Mouse (Mus musculus) midbrain, embryonic 13.5 days (tissue): Measurements from ENCODE around the gene Six3. TPM values are rescaled to one million over a fixed set of nuclear protein-coding genes. Genes with fewer than 3 reads are reported as not detected.

Source experiments
- ATAC-seq: fragments of 200-750 bp; cut with Nextera tagmentation; 2 replicates; pipeline ENCODE4 v1.8.0; 2017; ENCODE audit warnings: mild to moderate bottlenecking, moderate TSS enrichment, moderate library complexity
- H3K27ac ChIP-seq: fragments of 300-500 bp; sonication (generic); 2 replicates; pipeline ENCODE4 v1.5.1; 2015; ENCODE audit warnings: inconsistent platforms, mild to moderate bottlenecking, moderate library complexity
- H3K27me3 ChIP-seq: fragments of 300-500 bp; sonication (generic); 2 replicates; pipeline ENCODE4 v1.6.1; 2015; ENCODE audit warnings: mild to moderate bottlenecking, inconsistent platforms
- H3K36me3 ChIP-seq: fragments of 300-500 bp; sonication (generic); 2 replicates; pipeline ENCODE4 v1.6.1; 2015; ENCODE audit warnings: mild to moderate bottlenecking, inconsistent platforms
- H3K4me1 ChIP-seq: fragments of 300-500 bp; sonication (generic); replicated peaks from 2 replicates; pipeline ENCODE4 v1.6.1; 2015; ENCODE audit warnings: inconsistent platforms
- H3K4me2 ChIP-seq: fragments of 300-500 bp; sonication (generic); replicated peaks from 2 replicates; pipeline ENCODE4 v1.6.1; 2015; ENCODE audit warnings: moderate library complexity, mild to moderate bottlenecking, inconsistent platforms
- H3K4me3 ChIP-seq: fragments of 300-500 bp; sonication (generic); replicated peaks from 2 replicates; pipeline ENCODE4 v1.5.1; 2015; ENCODE audit warnings: mild to moderate bottlenecking, inconsistent platforms
- H3K9ac ChIP-seq: fragments of 300-500 bp; sonication (generic); replicated peaks from 2 replicates; pipeline ENCODE4 v1.6.1; 2015; ENCODE audit warnings: mild to moderate bottlenecking, inconsistent platforms
- H3K9me3 ChIP-seq: fragments of 300-500 bp; sonication (generic); 2 replicates; pipeline ENCODE4 v1.6.1; 2016; ENCODE audit warnings: mild to moderate bottlenecking, inconsistent platforms
- WGBS: fragments of 180-500 bp; shearing (Covaris S2); methylation state at CpG from one replicate; pipeline ENCODE4 v1.1.7; 2015; 5-methylcytosine and 5-hydroxymethylcytosine counted together
- polyA plus RNA-seq: library from polyadenylated mRNA; unstranded; fragments of >200 nt; fragmentation: Nextera tagmentation; extraction: Ambion mirVana; gene quantifications from 2 replicates; pipeline ENCODE4 v1.2.1, GENCODE M21; 2015

Six3 gene
- polyA plus RNA-seq, 1 experiment from 2014 or later = 21.9 TPM

DNA sequence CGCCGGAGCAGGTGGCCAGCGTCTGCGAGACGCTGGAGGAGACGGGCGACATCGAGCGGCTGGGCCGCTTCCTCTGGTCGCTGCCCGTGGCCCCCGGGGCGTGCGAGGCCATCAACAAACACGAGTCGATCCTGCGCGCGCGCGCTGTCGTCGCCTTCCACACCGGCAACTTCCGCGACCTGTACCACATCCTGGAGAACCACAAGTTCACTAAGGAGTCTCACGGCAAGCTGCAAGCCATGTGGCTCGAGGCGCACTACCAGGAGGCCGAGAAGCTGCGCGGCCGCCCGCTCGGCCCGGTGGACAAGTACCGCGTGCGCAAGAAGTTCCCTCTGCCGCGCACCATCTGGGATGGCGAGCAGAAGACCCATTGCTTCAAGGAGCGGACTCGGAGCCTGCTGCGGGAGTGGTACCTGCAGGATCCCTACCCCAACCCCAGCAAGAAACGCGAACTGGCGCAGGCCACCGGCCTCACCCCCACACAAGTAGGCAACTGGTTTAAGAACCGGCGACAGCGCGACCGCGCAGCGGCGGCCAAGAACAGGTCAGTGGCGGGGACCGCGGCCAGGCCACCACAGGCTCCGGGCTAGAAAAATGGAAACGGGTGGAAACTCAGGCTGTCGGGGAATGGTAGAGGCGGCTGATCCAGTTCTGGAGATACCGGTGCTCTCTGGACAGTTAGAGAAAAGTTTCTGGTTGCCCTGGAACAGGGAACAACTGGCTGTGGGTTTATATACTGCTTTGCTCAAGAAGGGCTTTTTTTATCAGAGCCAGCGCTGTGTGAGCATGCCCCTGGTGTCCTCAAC lies 8.3 kb downstream of the Six3 start:
- peak overlapping the region; percentile 46 for H3K4me3 ChIP-seq
- H3K36me3 ChIP-seq = no peaks in the 10 kb centered on the region
- H3K9me3 ChIP-seq = no peaks in the 10 kb centered on the region
- peak overlapping the region; percentile 67 for H3K9ac ChIP-seq
- H3K4me1 ChIP-seq = peaks cover 32% of the 10 kb centered on the region
- H3K27me3 ChIP-seq = peaks cover 94% of the 10 kb centered on the region
- H3K27ac ChIP-seq = peak overlapping the region; percentile 87
- peak overlapping the region; percentile 53 for H3K4me2 ChIP-seq
- ATAC-seq = no peak
- under 1% methylated on average over 67 of the region's 67 CpGs for WGBS

DNA sequence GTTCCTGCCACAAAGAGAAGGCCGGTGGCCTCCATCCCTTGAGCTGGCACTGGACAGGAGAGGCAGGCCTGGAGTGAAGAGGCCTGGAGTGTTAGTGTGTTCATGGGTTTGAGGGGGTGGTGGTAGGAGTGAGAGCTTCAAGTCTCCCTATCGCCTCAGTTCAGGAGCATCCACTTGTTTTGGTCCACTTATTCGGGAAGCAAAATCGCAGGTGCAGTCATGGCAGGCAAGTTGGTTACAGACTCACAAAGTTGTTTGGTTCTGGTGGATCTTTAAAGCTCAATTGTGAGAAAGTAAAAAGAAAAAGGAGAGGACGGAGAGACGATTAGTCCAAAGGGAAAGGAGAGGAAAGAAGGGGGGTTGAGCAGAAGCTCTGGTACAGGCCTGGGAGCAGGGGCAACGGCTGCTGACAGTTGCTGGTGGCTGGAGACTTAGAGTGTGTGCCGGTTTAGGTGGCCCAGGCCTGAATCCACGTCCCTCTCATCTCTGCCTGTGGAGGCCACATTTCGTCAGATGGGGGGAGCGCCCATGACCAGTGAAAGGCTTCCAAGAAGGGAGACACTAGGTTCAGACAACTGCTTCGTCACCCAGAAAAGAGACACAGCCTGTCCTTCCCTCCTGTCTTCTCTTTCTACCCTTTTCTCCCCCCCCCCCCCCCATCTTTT lies 9.2 kb downstream of the Six3 start:
- Histone ChIP-seq H3K27me3 (peaks cover 94% of the 10 kb centered on the region), H3K9me3 (no peaks in the 10 kb centered on the region), H3K4me2 (peak overlapping the region; percentile 53), H3K4me1 (peaks cover 32% of the 10 kb centered on the region), H3K9ac (peak overlapping the region; percentile 67), H3K27ac (peak overlapping the region; percentile 87), H3K36me3 (no peaks in the 10 kb centered on the region), H3K4me3 (peak overlapping the region; percentile 46)
- WGBS = 5% methylated on average over 12 of the region's 12 CpGs
- ATAC-seq = no peak

DNA sequence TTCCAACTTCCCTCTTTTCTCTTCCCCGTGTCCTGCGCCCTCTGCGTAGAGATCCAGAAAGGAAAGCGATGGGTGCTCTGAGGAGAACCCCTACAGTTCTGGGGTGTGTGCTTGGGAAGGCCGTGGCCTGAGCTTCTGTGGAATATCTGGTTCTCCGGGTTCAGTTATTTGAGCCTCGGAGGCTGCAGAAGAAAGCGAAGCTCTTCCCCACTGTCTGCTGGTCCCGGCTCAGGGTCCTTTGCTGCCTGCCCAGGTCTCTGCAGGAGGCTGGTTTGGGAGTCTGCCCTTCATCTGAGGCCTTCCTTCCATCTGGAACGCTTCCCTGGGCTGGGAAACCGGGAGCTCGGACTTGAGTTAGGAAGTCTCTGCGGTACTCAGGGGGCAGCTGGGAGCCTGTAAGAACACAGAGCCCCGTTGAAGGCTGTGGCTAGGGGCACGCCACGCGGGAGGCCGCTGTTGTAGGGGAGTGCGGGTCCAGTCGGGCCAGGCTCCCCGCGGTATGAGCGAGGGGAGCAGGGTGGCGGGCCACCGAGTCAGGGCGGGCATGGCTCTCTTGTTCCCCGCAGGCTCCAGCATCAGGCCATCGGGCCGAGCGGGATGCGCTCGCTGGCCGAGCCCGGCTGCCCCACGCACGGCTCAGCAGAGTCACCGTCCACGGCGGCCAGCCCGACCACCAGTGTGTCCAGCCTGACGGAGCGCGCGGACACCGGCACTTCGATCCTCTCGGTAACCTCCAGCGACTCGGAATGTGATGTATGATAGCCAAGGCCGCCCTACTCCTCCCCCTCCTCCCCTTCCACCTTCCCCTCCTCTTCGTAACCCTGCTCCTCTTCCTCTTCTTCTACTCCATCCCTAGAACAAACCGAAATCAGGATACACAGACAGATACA lies 10.0 kb downstream of the Six3 start:
- Histone ChIP-seq H3K9ac (peak overlapping the region; percentile 67), H3K36me3 (no peaks in the 10 kb centered on the region), H3K4me2 (peak overlapping the region; percentile 53), H3K27ac (peak overlapping the region; percentile 87), H3K9me3 (no peaks in the 10 kb centered on the region), H3K4me1 (peaks cover 25% of the 10 kb centered on the region), H3K4me3 (peak overlapping the region; percentile 46), H3K27me3 (peaks cover 94% of the 10 kb centered on the region)
- ATAC-seq = no peak
- 1% methylated on average over 50 of the region's 52 CpGs for WGBS

DNA sequence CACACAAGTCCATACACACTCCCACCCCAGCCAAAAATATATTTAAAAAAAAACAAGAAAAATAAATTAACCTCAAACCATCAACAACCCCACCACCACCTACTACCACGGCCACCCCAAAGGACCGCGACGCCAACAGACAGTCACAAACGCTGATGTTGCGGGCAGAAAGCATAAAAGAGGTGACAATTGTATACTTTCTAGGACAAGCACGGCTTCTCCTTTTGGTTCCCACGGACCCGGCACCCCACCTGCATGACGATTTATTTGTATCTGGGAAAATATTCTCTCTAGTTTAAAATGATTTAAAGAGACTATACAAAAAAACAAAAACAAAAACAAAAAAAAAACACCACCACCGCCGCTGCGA lies 10.6 kb downstream of the Six3 start:
- peak overlapping the region; percentile 53 for H3K4me2 ChIP-seq
- no peaks in the 10 kb centered on the region for H3K36me3 ChIP-seq
- peaks cover 26% of the 10 kb centered on the region for H3K4me1 ChIP-seq
- no peaks in the 10 kb centered on the region for H3K9me3 ChIP-seq
- peak overlapping the region; percentile 67 for H3K9ac ChIP-seq
- 1% methylated on average over 13 of the region's 13 CpGs for WGBS
- peak overlapping the region; percentile 87 for H3K27ac ChIP-seq
- H3K27me3 ChIP-seq = peaks cover 94% of the 10 kb centered on the region
- H3K4me3 ChIP-seq = peak overlapping the region; percentile 46
- ATAC-seq = no peak

- peak overlapping the region; percentile 68 for H3K27ac ChIP-seq
- peak overlapping the region; percentile 59 for H3K9ac ChIP-seq
- H3K27me3 ChIP-seq = peaks cover 94% of the 10 kb centered on the region
- peaks cover 24% of the 10 kb centered on the region for H3K4me1 ChIP-seq
- H3K36me3 ChIP-seq = no peaks in the 10 kb centered on the region
- no peaks in the 10 kb centered on the region for H3K9me3 ChIP-seq
- peak overlapping the region; percentile 44 for H3K4me2 ChIP-seq
- no peak for ATAC-seq
- peak overlapping the region; percentile 46 for H3K4me3 ChIP-seq
- WGBS = 2% methylated on average over 26 of the region's 26 CpGs
These were observed 11.9 kb downstream of the Six3 start for GRCm38 (mm10) chr17:85624981-85625940.

DNA sequence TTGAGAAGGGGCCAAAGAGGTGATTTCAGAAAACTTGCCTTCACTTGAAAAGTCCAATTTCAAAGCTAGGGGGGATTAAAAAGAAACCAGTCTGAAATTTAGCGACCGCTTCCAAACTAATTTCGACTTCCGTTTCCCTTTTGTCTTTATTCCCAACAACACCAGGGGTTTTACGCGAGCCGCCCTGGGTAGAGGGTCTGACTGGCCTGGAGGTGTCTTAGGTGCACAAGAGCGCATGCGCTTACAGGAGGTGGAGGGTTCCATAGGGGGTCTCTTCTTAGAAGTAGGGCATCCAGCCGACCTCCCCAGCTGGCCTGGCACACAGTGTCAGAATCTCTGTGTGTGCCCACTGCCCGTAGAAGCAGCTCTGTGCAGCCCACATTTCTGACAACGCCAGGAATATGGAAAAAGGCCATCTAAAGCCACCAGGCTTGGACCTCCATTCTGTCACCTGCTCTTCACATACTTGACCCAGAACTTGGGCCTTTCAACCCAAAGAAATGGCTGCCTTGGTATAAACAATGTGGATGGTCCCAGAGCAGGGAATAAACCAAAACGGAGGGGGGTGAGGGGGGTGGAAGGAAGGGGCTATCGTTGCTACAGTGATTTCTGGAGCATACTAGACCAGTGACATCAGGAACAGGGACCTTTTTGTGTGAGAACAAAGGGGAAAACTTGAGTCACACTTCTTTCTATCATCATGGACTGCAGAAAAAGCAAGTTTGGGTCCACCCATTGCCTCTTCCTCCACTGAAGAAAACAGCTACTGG lies 12.9 kb downstream of the Six3 start:
- Histone ChIP-seq H3K4me1 (peaks cover 16% of the 10 kb centered on the region), H3K9me3 (no peaks in the 10 kb centered on the region), H3K27me3 (peaks cover 94% of the 10 kb centered on the region), H3K36me3 (no peaks in the 10 kb centered on the region), H3K9ac (peak overlapping the region; percentile 59), H3K4me3 (peak overlapping the region; percentile 46), H3K4me2 (peak overlapping the region; percentile 44), H3K27ac (peak overlapping the region; percentile 68)
- ATAC-seq = no peak
- WGBS = 19% methylated on average over 14 of the region's 14 CpGs

DNA sequence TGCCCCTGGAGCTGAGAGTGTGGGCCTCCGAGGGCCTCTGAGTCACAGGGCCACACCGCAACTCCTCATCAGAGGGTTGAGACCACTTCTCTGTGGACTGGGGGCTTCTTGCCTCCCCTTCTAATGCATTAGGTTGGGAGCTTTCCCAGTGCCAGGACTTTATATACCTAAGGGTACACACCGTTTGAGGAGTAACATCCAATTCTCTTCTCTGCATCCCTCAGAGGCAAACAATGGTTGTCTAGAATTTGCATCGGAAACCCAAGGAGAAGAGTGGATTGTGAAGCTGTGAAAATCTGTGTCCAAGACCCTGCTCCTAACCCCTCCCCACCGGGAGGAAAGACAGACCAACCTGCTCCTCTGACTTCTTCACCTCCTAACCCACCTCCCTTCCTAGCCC lies 14.3 kb downstream of the Six3 start:
- ATAC-seq = no peak
- H3K27me3 ChIP-seq = peaks cover 94% of the 10 kb centered on the region
- peaks cover 10% of the 10 kb centered on the region; the same call in 1 of the 2 replicates for H3K4me1 ChIP-seq
- H3K4me3 ChIP-seq = 0 out of 2 replicates have a peak overlapping the region, but pooled peaks have one; percentile 46
- 63% methylated on average over 5 of the region's 5 CpGs for WGBS
- peak overlapping the region; percentile 68 for H3K27ac ChIP-seq
- H3K36me3 ChIP-seq = no peaks in the 10 kb centered on the region
- no peak overlapping the region for H3K9ac ChIP-seq
- H3K9me3 ChIP-seq = no peaks in the 10 kb centered on the region
- H3K4me2 ChIP-seq = peak overlapping the region; percentile 44

- Histone ChIP-seq H3K9me3 (no peaks in the 10 kb centered on the region), H3K4me2 (no peak overlapping the region), H3K27me3 (peaks cover 91% of the 10 kb centered on the region), H3K9ac (no peak overlapping the region), H3K4me1 (peaks cover 5% of the 10 kb centered on the region; the same call in 1 of the 2 replicates), H3K36me3 (no peaks in the 10 kb centered on the region), H3K27ac (0 out of 2 replicates have a peak overlapping the region, but pooled peaks have one; percentile 15), H3K4me3 (no peak overlapping the region)
- WGBS = 16% methylated on average over 8 of the region's 8 CpGs
- peak; percentile 68 for ATAC-seq
These were observed 15.4 kb downstream of the Six3 start for GRCm38 (mm10) chr17:85628811-85629210.

- peaks cover 94% of the 10 kb centered on the region for H3K27me3 ChIP-seq
- no peaks in the 10 kb centered on the region for H3K36me3 ChIP-seq
- WGBS = 52% methylated on average over 1 of the region's 1 CpGs
- peaks cover 5% of the 10 kb centered on the region; the same call in 1 of the 2 replicates for H3K4me1 ChIP-seq
- no peak overlapping the region for H3K4me2 ChIP-seq
- no peak for ATAC-seq
- H3K27ac ChIP-seq = no peak overlapping the region
- H3K9me3 ChIP-seq = no peaks in the 10 kb centered on the region
- no peak overlapping the region for H3K9ac ChIP-seq
- no peak overlapping the region for H3K4me3 ChIP-seq
These were observed 16.0 kb downstream of the Six3 start for GRCm38 (mm10) chr17:85629396-85629795.

DNA sequence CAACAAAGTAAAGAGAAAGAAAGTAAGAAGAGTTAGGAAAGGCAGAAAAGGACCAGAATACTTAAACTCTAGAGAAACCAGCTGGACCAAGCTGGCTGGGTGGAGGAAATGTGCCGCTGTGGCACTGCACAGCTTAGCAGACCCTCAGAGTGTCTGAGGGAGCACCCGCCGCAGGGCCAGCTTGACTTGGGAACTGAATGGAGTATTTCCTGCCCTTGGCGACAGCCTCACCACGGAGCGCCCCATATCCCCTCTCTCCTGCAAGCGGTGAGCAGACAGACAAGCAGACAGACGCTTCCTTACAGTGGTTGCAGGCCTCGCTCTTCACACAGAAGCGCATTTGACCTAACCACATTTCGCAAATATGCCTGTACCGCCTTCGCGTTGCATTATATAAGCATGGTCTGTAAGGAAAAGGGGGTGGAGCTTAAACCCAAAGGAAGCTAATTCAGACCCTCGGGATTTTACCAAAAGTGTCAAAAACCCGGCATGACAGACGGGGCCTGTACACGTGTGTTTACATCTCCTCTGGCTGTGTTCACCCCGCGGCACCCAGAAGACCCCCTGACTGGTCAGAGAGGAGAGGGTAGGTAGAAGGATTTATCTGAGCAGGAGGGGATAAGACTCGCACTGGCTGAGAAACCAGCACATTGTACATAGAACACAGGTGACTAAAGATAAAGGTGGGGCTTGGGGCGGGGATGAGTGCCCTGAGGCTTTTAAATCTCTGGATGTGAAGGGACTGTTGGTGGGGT lies 17.1 kb downstream of the Six3 start:
- H3K4me1 ChIP-seq = peaks cover 5% of the 10 kb centered on the region; the same call in 1 of the 2 replicates
- no peak overlapping the region for H3K4me3 ChIP-seq
- no peak for ATAC-seq
- WGBS = 50% methylated on average over 22 of the region's 22 CpGs
- no peak overlapping the region for H3K9ac ChIP-seq
- H3K27ac ChIP-seq = no peak overlapping the region
- no peaks in the 10 kb centered on the region for H3K36me3 ChIP-seq
- H3K27me3 ChIP-seq = peaks cover 92% of the 10 kb centered on the region
- no peak overlapping the region for H3K4me2 ChIP-seq
- no peaks in the 10 kb centered on the region for H3K9me3 ChIP-seq
